ENCODE assay signal across 8 mouse cellular contexts in genomic region chr2:33569240-33569639, GRCm38 (mm10).
DNase-seq lines count a peak whose midpoint lies in the region.

No protein-coding gene starts in this region.

- intact Hi-C loops in heart, postnatal 14 days (cut with DNase I), result loop anchor here (2.0 kb wide), 1 partner anchor 74 kb away; no protein-coding TSS in a partner anchor

- peak; percentile 76 to 79 for DNase-seq in cerebellum, postnatal 10 days
- DNase-seq in cerebellum, adult 11 months, result no peak
- peak; percentile 45 for DNase-seq in right cerebral cortex, postnatal 4 days
- DNase-seq in right cerebral cortex, postnatal 10 days (ENCODE audit: low spot score in 2 of 2), result no peak
- DNase-seq in heart, postnatal 14 days, result peak; percentile 35 to 47
- peak; percentile 39 for DNase-seq in lung, postnatal 10 days
- no peak for DNase-seq in yolk sac, embryonic 10.5 days (ENCODE audit: low spot score)
- no peak for DNase-seq in ovary, postnatal 36 days (ENCODE audit: low spot score)

Comparison
In these comparisons a context has a peak if more than half of its experiments do, and no peak if none do; other contexts are left out.
1. DNase-seq: peak in cerebellum, postnatal 10 days (2 of 2), right cerebral cortex, postnatal 4 days (single experiment), heart, postnatal 14 days (2 of 2) and lung, postnatal 10 days (single experiment); none in cerebellum, adult 11 months (single experiment), right cerebral cortex, postnatal 10 days (0 of 2), yolk sac, embryonic 10.5 days (single experiment) and ovary, postnatal 36 days (single experiment).